Mouse (Mus musculus): ENCODE results near the gene Snx29.

Snx29 gene

GRCm38 (mm10) chr16:11795758-11796460 lies 473.2 kb downstream of the Snx29 start:
- no peak for DNase-seq

DNA sequence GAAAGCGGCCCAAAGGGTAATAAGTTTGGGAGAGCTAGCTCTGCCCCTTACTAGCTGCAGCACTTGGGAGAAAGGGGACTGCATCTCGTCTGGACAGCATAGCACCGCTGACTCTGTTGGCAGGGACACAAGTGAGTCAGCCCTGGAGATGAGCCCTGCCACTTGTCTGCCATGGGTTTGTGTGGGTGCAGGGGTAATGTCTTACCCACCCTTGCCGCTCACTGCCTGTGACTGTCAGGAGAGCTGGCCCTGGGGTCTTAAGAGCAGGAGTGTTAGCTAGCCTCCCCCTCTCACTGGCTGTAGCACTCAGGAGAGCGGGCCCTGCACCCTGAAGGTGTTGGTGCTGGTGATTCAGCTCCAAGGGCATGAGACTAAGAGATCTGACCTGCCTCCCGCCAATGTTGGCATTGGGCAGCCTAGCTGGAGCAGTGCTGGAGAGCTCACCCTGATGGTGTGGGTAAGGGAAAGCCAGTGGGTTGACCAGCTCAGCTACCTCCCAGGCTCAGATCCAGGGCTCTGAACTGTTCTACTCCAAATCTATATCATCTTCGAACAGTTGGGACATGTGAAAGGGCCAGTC lies 479.3 kb downstream of the Snx29 start:
- peak in 1 of 2 experiments; percentile 8 for DNase-seq
